Mouse (Mus musculus): ENCODE data around the gene Ndufv2.

Gene Ndufv2

GRCm38 (mm10) chr17:66101380-66102330, at the start of gene Ndufv2:
TSS of gene Ndufv2 (minus strand) at chr17:66101559.
- peak; percentile 97 for DNase-seq (ENCODE audit: low spot score)

- DNase-seq (ENCODE audit: low spot score), result no peak
These were observed 29.9 kb upstream of the Ndufv2 start for GRCm38 (mm10) chr17:66131212-66131611.

- DNase-seq (ENCODE audit: low spot score), result no peak
These were observed 29.0 kb upstream of the Ndufv2 start for GRCm38 (mm10) chr17:66130371-66130770.

GRCm38 (mm10) chr17:66125211-66125610, 23.9 kb upstream of the Ndufv2 start:
- DNase-seq (ENCODE audit: low spot score), result no peak

DNA sequence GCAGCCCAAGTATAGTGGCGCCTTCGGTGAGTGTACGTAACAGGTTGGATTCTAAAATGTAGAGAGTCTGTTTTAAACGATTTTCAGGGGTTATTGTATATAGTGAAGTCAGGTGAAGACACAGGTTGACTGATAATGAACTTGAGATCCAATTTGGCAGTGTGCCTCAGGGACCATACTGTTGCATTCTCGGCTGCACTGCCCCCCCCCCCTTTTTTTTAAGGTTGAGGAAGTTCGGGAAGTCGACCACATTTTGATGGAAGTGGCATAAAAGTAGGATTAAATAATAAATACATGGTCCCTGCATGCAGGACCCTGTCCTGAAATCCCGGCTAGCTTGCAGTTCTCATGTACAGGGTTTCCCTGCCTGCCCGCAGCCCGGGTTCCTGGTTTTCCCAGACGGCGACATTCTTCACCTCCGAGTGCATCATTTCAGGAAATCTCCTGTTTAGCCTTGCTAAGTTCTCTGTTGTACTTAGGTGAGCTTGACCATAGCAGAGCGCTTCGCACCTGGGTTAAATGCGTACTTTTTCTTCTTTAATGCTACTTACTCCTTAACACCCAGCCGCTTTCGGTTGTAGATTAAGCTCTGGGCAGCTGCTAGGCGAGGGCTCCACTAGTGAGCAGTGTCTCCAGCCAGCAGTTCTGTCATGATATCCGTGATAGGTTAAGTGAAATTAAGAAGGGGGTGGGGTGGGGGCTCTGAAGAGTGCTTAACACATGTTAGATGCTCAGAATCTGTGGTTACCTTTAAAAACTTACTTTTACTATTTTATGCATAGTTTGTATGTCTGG, 22.7 kb upstream of the Ndufv2 start:
- no peak for DNase-seq (ENCODE audit: low spot score)

DNA sequence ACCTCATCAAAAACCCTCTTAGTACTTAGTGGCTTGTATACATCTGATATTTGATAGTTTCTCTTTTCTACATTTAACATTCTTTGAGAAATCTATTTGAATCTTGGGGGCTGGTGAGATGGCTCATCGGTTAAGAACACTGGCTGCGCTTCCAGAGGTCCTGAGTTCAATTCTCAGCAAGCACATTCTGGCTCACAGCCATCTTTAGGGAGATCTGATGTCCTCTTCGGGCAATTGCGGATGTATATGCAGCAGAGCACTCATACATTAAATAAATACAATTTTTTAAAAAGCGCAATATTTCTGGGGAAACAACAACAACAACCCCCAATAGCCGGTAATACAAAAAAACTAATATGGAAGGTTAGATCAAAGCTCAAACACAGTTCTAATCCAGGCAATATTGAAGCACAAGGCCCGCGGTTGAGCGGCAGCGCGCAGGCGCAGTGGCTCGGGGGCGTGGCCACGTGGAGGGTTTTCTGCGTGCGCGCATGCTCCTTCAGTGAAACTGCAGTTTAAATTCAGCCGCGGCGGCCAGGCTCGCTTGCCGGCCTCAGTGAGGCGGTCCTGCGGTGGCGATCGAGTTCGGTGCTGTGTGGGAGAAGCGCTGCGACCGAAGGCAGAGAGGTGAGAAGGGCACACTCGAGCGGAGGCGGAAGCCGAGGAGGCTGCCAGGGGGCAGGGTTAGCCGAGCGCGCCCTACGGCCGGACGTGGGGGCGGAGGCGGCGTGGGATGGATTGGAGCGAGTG, 21.9 kb upstream of the Ndufv2 start, which contains the start of gene Ddx11:
Gene Ddx11 (plus strand): TSS at position 455 of the 750 bp plus-strand sequence.
- peak; percentile 92 for DNase-seq (ENCODE audit: low spot score)

DNA sequence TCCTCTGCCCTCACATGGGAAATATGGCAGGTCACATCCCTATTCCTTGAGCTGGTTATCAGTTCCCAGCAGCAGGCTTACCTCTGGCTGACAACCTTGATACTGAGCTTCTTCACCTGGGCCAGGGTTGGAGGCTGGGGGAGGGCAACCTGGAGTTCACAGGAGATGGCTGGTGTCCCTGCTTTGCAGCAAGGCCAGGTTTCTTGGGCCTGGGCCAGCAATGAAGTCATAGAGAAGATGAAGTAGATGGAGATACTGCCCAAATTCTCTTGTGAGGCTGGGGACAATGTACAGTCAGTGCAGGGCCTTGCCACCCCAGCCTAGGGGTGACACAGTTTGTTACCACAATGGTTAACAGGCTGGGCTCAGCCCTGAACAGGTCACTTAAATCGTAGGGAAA, 19.3 kb upstream of the Ndufv2 start:
- no peak for DNase-seq (ENCODE audit: low spot score)

DNA sequence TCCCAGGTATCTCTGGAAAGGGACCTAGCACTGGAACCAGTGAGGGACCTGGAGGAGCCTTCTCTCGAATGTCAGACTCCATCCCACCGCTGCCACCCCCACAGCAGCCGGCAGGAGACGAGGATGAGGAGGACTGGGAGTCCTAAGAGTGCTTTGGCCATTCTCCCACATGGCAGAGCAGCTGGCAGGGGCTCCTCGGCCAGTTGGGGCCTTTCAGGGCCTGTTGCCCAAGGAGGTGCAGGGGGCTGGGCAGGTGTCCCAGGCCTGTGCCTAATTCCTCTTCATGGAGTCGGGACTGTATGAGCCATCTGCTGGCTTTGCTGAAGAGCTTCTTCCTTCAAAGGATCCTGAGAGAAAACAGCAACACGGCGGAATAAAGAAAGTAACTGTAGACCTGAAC, 17.6 kb upstream of the Ndufv2 start:
- no peak for DNase-seq (ENCODE audit: low spot score)

- DNase-seq (ENCODE audit: low spot score), result no peak
These were observed 10.8 kb upstream of the Ndufv2 start for GRCm38 (mm10) chr17:66112166-66112565.

DNA sequence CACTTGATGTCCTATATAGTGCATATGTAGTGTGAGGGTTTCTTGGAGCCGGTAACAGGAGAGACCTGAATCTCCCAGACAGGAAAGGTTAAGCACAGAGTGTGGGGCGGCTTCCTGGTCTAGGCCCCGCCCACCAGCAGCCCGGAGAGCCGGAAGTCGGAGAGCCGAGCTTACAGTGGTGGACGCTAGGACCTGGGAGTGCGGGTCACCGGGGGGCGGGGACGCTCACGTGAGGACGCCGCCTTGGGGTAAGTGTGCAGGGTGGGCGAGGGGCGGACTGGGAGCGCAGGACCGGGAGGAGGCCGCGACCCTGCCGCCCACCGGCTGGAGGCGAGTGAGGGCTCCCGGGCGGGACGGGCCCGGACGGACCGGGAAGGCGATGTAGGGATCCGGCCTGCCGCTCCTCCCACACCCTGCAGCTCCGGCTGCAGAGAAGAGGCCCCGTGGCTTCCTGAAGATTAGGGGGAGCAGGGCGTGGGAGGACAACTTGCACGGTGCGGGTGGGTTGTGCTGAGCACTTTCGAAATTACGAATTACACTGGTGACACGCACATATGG, 10.1 kb upstream of the Ndufv2 start, which contains the start of gene Washc1:
Gene Washc1 (plus strand): TSS at position 144 of the 558 bp plus-strand sequence.
- DNase-seq (ENCODE audit: low spot score), result peak; percentile 90

GRCm38 (mm10) chr17:66110746-66111145, 9.4 kb upstream of the Ndufv2 start:
- no peak for DNase-seq (ENCODE audit: low spot score)

DNA sequence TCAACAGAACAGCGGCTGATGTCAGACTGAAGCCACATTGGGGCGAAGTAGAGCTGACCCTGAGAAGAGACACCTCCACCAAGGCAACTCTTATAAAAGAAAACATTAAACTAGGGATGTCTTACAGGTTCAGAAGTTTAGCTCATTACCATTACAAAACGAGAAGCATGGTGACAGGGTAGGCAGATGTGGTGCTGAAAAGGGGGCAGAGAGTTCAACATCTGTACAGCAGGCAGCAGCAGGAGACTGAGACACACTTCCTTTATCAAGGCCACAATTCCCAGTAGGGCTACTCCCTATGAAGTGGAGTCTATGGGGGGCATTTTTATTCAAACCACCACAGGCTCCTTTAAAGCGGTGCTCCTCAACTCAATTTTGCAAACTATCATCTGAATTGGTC, 6.8 kb upstream of the Ndufv2 start:
- no peak for DNase-seq (ENCODE audit: low spot score)

GRCm38 (mm10) chr17:66107466-66107865, 6.1 kb upstream of the Ndufv2 start:
- DNase-seq (ENCODE audit: low spot score), result no peak

DNA sequence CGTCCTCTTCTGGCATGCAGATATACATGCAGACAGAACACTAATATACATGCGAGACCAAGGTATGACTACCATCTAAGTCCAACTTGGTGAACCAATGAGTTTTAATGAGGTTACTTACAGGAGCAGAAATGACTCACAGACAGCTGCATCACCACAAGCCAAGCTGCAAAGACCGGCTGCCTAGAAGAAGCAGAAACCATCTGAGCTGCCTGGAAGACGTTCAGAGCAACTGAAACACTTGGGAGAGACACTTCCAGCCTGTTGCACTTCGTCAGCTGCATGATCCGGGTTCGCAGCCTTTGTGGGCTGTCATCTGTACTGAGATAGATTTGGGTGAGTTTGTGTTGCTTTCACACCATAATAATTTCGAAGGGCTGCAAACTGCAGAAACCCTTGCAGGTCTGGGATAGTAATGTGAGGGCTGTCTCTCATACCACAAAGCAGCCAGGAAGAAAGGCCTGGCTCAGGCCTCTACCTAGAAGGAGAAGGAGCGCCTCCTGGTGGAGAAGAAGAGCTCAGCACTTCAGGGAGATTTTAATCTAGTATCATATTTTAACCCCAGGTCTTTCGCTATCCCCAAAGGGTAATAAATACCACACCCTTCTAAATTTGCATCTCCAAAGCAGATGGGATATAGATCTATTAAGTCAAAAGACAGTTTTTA, 5.4 kb upstream of the Ndufv2 start:
- DNase-seq (ENCODE audit: low spot score), result peak; percentile 82

DNA sequence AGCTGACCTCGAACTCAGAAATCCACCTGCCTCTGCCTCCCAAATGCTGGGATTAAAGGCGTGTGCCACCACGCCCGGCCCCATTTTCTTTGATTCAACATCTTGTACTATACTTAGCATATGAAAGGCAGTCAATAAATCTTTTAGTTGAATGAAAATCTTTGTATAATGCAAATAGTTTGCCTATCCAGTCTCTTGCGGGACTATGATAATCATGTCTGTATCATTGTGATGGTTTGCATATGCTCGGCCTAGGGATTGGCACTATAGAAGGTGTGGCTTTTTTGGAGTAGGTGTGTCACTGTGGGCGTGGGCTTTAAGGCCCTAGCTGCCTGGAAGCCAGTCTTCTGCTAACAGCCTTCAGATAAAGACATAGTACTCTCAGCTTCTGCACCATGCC, 2.7 kb upstream of the Ndufv2 start:
- DNase-seq (ENCODE audit: low spot score), result no peak

DNA sequence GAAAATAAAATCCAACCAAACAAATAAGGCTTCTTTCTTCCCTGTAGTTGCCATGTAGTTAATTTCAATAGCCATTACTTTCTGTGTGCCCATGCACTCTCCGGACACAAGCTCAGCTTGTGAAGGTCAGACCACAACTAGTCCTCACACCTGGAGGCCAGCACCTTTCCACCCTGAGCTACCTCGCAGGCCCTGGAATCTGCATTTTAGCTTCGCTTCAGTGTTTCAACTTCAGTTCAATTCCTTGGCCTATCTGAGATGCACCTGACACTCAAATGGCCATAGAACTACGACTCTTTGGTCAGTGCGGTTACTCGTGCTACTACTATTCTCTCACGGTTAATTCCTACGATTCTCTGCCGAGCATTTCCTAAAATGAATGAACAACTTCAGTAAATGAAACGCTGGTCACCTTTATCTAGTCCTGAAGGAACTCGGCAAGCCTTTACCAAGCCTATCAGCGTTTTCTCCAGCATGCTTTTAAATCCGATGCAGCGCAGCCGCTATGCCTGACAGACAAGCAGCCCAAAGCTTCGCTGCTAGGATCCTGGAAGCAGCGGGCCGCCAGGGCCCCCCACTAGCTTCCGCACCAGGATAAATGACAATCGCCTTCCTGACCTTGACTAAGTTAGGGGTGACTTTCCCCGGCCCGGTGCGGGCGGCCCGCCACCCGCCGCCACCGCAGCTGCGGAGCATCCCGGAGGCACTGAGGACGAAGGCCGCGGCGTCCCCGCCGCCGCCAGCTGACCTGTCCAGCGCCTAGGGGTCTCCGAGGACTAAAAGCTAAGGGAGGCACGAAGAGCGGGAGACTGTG, 586 bp downstream of the Ndufv2 start:
- peak; percentile 50 for DNase-seq (ENCODE audit: low spot score)

DNA sequence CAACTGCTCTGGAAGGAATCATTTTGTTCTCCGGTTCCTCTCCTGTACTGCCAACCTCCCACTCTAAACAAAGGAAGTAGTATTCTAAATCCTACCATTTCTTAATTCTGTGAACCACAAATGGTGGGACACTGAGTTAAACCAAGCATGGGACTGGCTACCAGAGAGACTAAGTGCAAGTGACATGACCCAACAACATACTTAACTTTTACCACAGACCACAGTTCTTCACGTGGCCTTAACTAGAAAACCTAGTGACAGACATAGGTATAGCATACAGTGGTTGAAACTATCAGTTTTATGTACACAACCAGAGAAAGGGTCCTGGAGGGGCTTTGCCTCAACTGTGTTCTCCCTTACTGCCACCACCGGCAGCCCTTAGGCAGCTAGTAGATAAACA, 8.7 kb downstream of the Ndufv2 start:
- no peak for DNase-seq (ENCODE audit: low spot score)

DNA sequence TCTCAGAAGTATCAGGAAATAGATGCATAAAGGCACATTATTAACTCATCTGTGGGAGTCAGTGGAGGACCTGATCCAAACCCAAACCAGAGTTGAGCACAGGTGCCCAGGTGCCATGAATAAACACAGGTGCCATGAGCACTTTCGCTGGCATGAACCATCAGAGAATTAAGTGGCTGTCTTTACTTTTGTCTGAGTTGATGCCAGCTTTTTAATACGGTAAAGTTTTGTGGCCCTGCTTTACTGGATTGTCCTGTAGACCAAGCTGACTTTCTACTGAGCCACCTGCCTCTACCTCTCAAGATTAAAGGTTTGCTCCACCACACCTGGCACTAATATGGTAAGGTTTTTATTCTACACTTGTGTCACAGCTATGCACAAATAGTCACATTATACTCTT, 9.3 kb downstream of the Ndufv2 start:
- DNase-seq (ENCODE audit: low spot score), result no peak

GRCm38 (mm10) chr17:66091392-66091791, 10.0 kb downstream of the Ndufv2 start:
- DNase-seq (ENCODE audit: low spot score), result no peak

- peak; percentile 45 for DNase-seq (ENCODE audit: low spot score)
These were observed 11.1 kb downstream of the Ndufv2 start for GRCm38 (mm10) chr17:66090251-66090650.

Measured in adipocyte (in vitro differentiated cells).